Mouse (Mus musculus) intestine, embryonic 15.5 days (tissue): ENCODE measurements around the gene Rpl11. TPM values are rescaled to one million over a fixed set of nuclear protein-coding genes. Genes with fewer than 3 reads are reported as not detected.
"Not testable (repeated sequence)": the region's sequence is repeated elsewhere in the genome, so short reads cannot be mapped to it uniquely, and the experiment has no call there.

Experiments
- ATAC-seq: fragments of 200-750 bp; cut with Nextera tagmentation; 2 replicates; pipeline ENCODE4 v1.8.0; 2017; ENCODE audit warnings: moderate TSS enrichment, moderate library complexity
- H3K27ac ChIP-seq: fragments of 300-500 bp; sonication (generic); 2 replicates; pipeline ENCODE4 v1.5.1; 2015; ENCODE audit warnings: mild to moderate bottlenecking, inconsistent platforms
- H3K27me3 ChIP-seq: fragments of 300-500 bp; sonication (generic); replicated peaks from 2 replicates; pipeline ENCODE4 v1.6.1; 2015; ENCODE audit warnings: inconsistent platforms
- H3K36me3 ChIP-seq: fragments of 300-500 bp; sonication (generic); 2 replicates; pipeline ENCODE4 v1.6.1; 2015; ENCODE audit warnings: inconsistent platforms
- H3K4me1 ChIP-seq: fragments of 300-500 bp; sonication (generic); replicated peaks from 2 replicates; pipeline ENCODE4 v1.6.1; 2015; ENCODE audit warnings: inconsistent platforms
- H3K4me2 ChIP-seq: fragments of 300-500 bp; sonication (generic); replicated peaks from 2 replicates; pipeline ENCODE4 v1.6.1; 2015; ENCODE audit warnings: mild to moderate bottlenecking, inconsistent platforms
- H3K4me3 ChIP-seq: fragments of 300-500 bp; sonication (generic); replicated peaks from 2 replicates; pipeline ENCODE4 v1.5.1; 2015; ENCODE audit warnings: inconsistent platforms
- H3K9ac ChIP-seq: fragments of 300-500 bp; sonication (generic); 2 replicates; pipeline ENCODE4 v1.6.1; 2015; ENCODE audit warnings: inconsistent platforms
- H3K9me3 ChIP-seq: fragments of 300-500 bp; sonication (generic); 2 replicates; pipeline ENCODE4 v1.6.1; 2016; ENCODE audit warnings: inconsistent platforms
- WGBS: fragments of 180-500 bp; shearing (Covaris S2); methylation state at CpG from one replicate; pipeline ENCODE4 v1.1.7; 2015; 5-methylcytosine and 5-hydroxymethylcytosine counted together
- polyA plus RNA-seq: library from polyadenylated mRNA; unstranded; fragments of >200 nt; fragmentation: Nextera tagmentation; extraction: Ambion mirVana; gene quantifications from 2 replicates; pipeline ENCODE4 v1.2.1, GENCODE M21; 2015

The Rpl11 gene
- polyA plus RNA-seq, 1 experiment from 2014 or later, result 472 TPM

DNA sequence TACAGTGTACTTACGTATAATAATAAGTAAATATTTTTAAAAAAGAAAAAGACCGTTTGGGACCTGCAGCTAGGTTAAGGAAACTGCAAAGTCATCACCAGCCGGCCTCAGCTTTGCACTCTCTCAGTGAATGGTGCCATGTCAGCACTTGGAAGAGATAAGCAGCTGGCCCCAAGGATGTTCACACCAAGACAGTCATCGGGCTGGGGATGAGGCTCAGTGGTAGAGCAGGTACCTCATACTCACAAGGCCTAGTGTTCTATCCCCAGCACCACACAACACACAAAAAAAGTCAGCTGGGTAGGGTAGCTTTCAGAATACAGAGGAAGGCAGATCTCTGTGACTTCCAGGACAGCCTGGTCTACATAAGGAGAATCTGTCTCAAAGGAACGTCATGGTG is 68.0 kb downstream of the Rpl11 start:
- Histone ChIP-seq H3K9me3 (no peaks in the 10 kb centered on the region), H3K27ac (no peak overlapping the region), H3K4me3 (no peak overlapping the region), H3K27me3 (no peaks in the 10 kb centered on the region), H3K9ac (no peak overlapping the region), H3K36me3 (peaks cover 12% of the 10 kb centered on the region; the same call in 1 of the 2 replicates), H3K4me1 (peaks cover 10% of the 10 kb centered on the region), H3K4me2 (no peak overlapping the region)
- no peak for ATAC-seq
- 89% methylated on average over 5 of the region's 5 CpGs for WGBS

DNA sequence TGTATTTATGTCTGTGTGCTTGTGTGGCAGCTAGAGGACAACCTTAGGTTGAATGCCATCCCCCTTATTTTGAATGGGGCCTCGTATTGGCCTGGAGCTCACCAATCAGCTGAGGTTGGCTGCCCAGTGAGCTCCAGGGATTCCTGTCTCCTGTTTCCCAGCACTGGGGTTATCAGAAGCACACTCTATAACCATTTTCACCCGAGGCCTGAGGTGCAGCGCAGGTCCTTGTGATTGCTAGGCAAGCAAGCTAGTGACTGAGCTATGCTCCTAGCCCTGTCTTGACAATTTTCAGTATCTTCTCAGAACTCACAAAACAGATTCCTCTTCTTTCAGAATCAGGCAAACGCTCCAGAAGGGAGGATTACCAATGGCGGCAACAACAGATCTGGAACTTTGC is 68.7 kb downstream of the Rpl11 start:
- no peak for ATAC-seq
- no peak overlapping the region for H3K27ac ChIP-seq
- no peak overlapping the region for H3K4me3 ChIP-seq
- WGBS, result 91% methylated on average over 5 of the region's 5 CpGs
- no peaks in the 10 kb centered on the region for H3K9me3 ChIP-seq
- peaks cover 12% of the 10 kb centered on the region; the same call in 1 of the 2 replicates for H3K36me3 ChIP-seq
- no peak overlapping the region for H3K4me2 ChIP-seq
- peaks cover 10% of the 10 kb centered on the region for H3K4me1 ChIP-seq
- no peaks in the 10 kb centered on the region for H3K27me3 ChIP-seq
- no peak overlapping the region for H3K9ac ChIP-seq

DNA sequence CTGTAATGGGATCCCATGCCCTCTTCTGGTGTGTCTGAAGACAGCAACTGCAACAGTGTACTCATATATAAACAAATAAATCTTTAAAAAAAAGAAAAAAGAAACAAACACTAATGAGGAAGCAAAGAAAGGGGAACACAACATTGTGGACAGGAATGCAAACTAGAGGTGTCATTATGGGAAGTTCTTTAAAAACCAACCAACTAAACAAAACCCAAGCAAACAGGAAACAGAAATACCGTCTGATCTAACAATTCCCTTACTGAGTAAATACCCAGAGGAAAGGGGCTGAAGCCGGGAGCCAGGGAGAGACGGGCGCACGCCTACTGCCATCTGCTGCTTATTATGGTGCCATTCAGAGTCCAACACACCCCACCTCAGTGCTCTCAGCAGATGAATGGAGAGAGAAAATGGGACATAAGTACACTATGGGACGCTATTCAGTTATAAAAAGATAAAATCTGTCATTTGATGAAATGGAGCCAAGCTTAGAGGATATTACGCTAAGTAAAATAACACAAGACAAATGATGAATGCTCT is 71.6 kb downstream of the Rpl11 start:
- Histone ChIP-seq H3K36me3 (peaks cover 20% of the 10 kb centered on the region; the same call in 1 of the 2 replicates), H3K27ac (no peak overlapping the region)
- WGBS, result 70% methylated on average over 7 of the region's 7 CpGs

DNA sequence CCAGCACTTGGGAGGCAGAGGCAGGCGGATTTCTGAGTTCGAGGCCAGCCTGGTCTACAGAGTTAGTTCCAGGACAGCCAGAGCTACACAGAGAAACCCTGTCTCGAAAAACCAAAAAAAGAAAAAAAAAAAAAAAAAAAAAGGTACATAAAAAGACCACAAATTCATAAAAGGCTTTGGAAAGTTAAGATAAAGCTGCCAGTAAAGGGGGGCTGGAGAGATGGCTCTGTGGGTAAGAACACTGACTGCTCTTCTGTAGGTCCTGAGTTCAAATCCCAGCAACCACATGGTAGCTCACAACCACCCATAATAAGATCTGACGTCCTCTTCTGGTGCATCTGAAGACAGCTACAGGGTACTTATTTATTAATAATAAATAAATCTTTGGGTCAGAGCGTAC is 73.0 kb downstream of the Rpl11 start:
- H3K36me3 ChIP-seq, result peaks cover 31% of the 10 kb centered on the region; the same call in 1 of the 2 replicates
- WGBS, result 92% methylated on average over 5 of the region's 5 CpGs
- H3K9me3 ChIP-seq, ATAC-seq, H3K4me1 ChIP-seq, H3K4me3 ChIP-seq, H3K27ac ChIP-seq, H3K27me3 ChIP-seq, H3K4me2 ChIP-seq, H3K9ac ChIP-seq: not testable (repeated sequence)

More for the DNA sequence above, 71.6 kb downstream of the Rpl11 start:
- Histone ChIP-seq H3K4me1 (peaks cover 10% of the 10 kb centered on the region), H3K9me3 (no peaks in the 10 kb centered on the region), H3K9ac (no peak overlapping the region), H3K27me3 (no peaks in the 10 kb centered on the region), H3K4me2 (no peak overlapping the region), H3K4me3 (no peak overlapping the region)
- no peak for ATAC-seq

Other genes with a start within 250 kb of the Rpl11 start
- gene Srsf10, start 197.7 kb downstream of the Rpl11 start, polyA plus RNA-seq, result 177 and 214 TPM in 2 replicates
- gene Pnrc2, start 179.6 kb downstream of the Rpl11 start, polyA plus RNA-seq, result 164 and 177 TPM in 2 replicates
- 0.28 and 0.42 TPM in 2 replicates for gene Cnr2, start 158.0 kb downstream of the Rpl11 start, polyA plus RNA-seq
- 134 and 154 TPM in 2 replicates for gene Fuca1, start 132.7 kb downstream of the Rpl11 start, polyA plus RNA-seq
- 105 and 113 TPM in 2 replicates for gene Hmgcl, start 107.0 kb downstream of the Rpl11 start, polyA plus RNA-seq
- gene Gale, start 89.7 kb downstream of the Rpl11 start, polyA plus RNA-seq, result 82.5 and 108 TPM in 2 replicates
- 99.4 and 108 TPM in 2 replicates for gene Lypla2, start 80.8 kb downstream of the Rpl11 start, polyA plus RNA-seq
- gene Pithd1, start 66.2 kb downstream of the Rpl11 start, polyA plus RNA-seq, result 51.6 TPM in 2 replicates
- 34.3 and 34.4 TPM in 2 replicates for gene Eloa, start 31.7 kb downstream of the Rpl11 start, polyA plus RNA-seq
- 269 and 285 TPM in 2 replicates for gene Id3, start 90.1 kb upstream of the Rpl11 start, polyA plus RNA-seq
- gene E2f2, start 119.0 kb upstream of the Rpl11 start, polyA plus RNA-seq, result 8.1 and 9.8 TPM in 2 replicates
- 4.6 and 5.4 TPM in 2 replicates for gene Asap3, start 152.9 kb upstream of the Rpl11 start, polyA plus RNA-seq
- gene Tcea3, start 194.3 kb upstream of the Rpl11 start, polyA plus RNA-seq, result 18.3 and 19.0 TPM in 2 replicates
- gene Zfp46, start 231.3 kb upstream of the Rpl11 start, polyA plus RNA-seq, result 16.0 and 16.8 TPM in 2 replicates